Mouse (Mus musculus) neural tube, embryonic 15.5 days (tissue): ENCODE results near the gene Ddx19b. TPM values are rescaled to one million over a fixed set of nuclear protein-coding genes. Genes with fewer than 3 reads are reported as not detected.
A peak's percentile ranks its signal among the peaks of the same experiment; 100 is the strongest.
"Not testable (repeated sequence)": the region's sequence is repeated elsewhere in the genome, so short reads cannot be mapped to it uniquely, and the experiment has no call there.

Experiments
- ATAC-seq: fragments of 200-750 bp; cut with Nextera tagmentation; 2 replicates; pipeline ENCODE4 v1.8.0; 2017; ENCODE audit warnings: mild to moderate bottlenecking, moderate TSS enrichment, moderate library complexity; ENCODE audit not compliant: low FRiP score
- H3K27ac ChIP-seq: fragments of 300-500 bp; sonication (generic); replicated peaks from 2 replicates; pipeline ENCODE4 v1.5.1; 2015; ENCODE audit warnings: mild to moderate bottlenecking, inconsistent platforms
- H3K27me3 ChIP-seq: fragments of 300-500 bp; sonication (generic); replicated peaks from 2 replicates; pipeline ENCODE4 v1.6.1; 2015; ENCODE audit warnings: inconsistent platforms
- H3K36me3 ChIP-seq: fragments of 300-500 bp; sonication (generic); 2 replicates; pipeline ENCODE4 v1.6.1; 2015; ENCODE audit warnings: inconsistent platforms
- H3K4me1 ChIP-seq: fragments of 300-500 bp; sonication (generic); 2 replicates; pipeline ENCODE4 v1.6.1; 2015; ENCODE audit warnings: inconsistent platforms
- H3K4me2 ChIP-seq: fragments of 300-500 bp; sonication (generic); 2 replicates; pipeline ENCODE4 v1.6.1; 2015; ENCODE audit warnings: inconsistent platforms, mild to moderate bottlenecking, moderate library complexity
- H3K4me3 ChIP-seq: fragments of 300-500 bp; sonication (generic); replicated peaks from 2 replicates; pipeline ENCODE4 v1.5.1; 2015; ENCODE audit warnings: mild to moderate bottlenecking, inconsistent platforms
- H3K9ac ChIP-seq: fragments of 300-500 bp; sonication (generic); replicated peaks from 2 replicates; pipeline ENCODE4 v1.6.1; 2015; ENCODE audit warnings: mild to moderate bottlenecking, inconsistent platforms
- H3K9me3 ChIP-seq: fragments of 300-500 bp; sonication (generic); replicated peaks from 2 replicates; pipeline ENCODE4 v1.6.1; 2016; ENCODE audit warnings: inconsistent platforms
- WGBS: fragments of 180-500 bp; shearing (Covaris S2); methylation state at CpG from one replicate; pipeline ENCODE4 v1.1.7; 2015; ENCODE audit warnings: mixed read lengths; 5-methylcytosine and 5-hydroxymethylcytosine counted together
- polyA plus RNA-seq: library from polyadenylated mRNA; unstranded; fragments of >200 nt; fragmentation: Nextera tagmentation; extraction: Ambion mirVana; gene quantifications from 2 replicates; pipeline ENCODE4 v1.2.1, GENCODE M21; 2015

Ddx19b gene
- polyA plus RNA-seq, 1 experiment from 2014 or later = 6.0 TPM

DNA sequence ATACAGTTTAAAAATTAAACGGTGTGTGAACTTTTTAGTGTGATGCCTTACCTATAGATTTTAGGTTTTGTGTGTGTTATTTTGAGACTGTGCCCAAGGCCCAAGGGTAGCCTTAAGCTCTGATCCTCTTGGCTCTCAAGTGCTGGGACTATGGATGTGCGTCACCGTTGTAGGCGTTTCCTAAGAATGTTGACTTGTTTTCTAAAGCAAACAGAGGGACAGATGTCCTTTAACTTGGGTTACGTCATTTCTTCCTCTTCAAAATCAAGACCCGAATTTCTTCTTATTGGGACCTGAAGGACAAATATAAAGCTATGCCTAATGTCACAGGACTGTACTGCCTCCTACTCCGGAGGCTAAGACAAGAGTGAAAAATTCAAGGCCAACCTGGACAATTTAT is 1.4 kb upstream of the Ddx19b start, which contains the start of gene Aars:
Gene Aars, plus strand, starts transcription at position 229 of the 400 bp plus-strand sequence.
- Histone ChIP-seq H3K9ac (peak within 1 kb of the TSS; percentile 76), H3K27me3 (peaks cover 10% of the 10 kb centered on the region; the same call in 1 of the 2 replicates), H3K36me3 (peaks cover 13% of the 10 kb centered on the region), H3K27ac (peak within 1 kb of the TSS; percentile 85), H3K4me1 (peaks cover 30% of the 10 kb centered on the region), H3K4me2 (peak within 1 kb of the TSS; percentile 66), H3K9me3 (no peaks in the 10 kb centered on the region), H3K4me3 (peak within 1 kb of the TSS; percentile 73)
- 96% methylated on average over 7 of the region's 7 CpGs for WGBS
- ATAC-seq = no peak

- WGBS = 76% methylated on average over 6 of the region's 6 CpGs
- H3K36me3 ChIP-seq = no peaks in the 10 kb centered on the region
- no peak overlapping the region for H3K4me3 ChIP-seq
- no peak overlapping the region for H3K4me2 ChIP-seq
- peaks cover 10% of the 10 kb centered on the region; the same call in 1 of the 2 replicates for H3K27me3 ChIP-seq
- H3K4me1 ChIP-seq = peaks cover 29% of the 10 kb centered on the region
- ATAC-seq = no peak
- H3K27ac ChIP-seq = no peak overlapping the region
- no peaks in the 10 kb centered on the region for H3K9me3 ChIP-seq
- H3K9ac ChIP-seq = no peak overlapping the region
Observed at GRCm38 (mm10) chr8:111030045-111030444, 1.5 kb downstream of the Ddx19b start.

GRCm38 (mm10) chr8:111029589-111029988 is 2.0 kb downstream of the Ddx19b start:
- ATAC-seq = no peak
- H3K9me3 ChIP-seq = no peaks in the 10 kb centered on the region
- no peak overlapping the region for H3K9ac ChIP-seq
- H3K4me2 ChIP-seq = no peak overlapping the region
- H3K27me3 ChIP-seq = peaks cover 10% of the 10 kb centered on the region; the same call in 1 of the 2 replicates
- H3K4me3 ChIP-seq = no peak overlapping the region
- no peak overlapping the region for H3K27ac ChIP-seq
- peaks cover 25% of the 10 kb centered on the region for H3K4me1 ChIP-seq
- 61% methylated on average over 4 of the region's 4 CpGs for WGBS
- H3K36me3 ChIP-seq = no peaks in the 10 kb centered on the region

DNA sequence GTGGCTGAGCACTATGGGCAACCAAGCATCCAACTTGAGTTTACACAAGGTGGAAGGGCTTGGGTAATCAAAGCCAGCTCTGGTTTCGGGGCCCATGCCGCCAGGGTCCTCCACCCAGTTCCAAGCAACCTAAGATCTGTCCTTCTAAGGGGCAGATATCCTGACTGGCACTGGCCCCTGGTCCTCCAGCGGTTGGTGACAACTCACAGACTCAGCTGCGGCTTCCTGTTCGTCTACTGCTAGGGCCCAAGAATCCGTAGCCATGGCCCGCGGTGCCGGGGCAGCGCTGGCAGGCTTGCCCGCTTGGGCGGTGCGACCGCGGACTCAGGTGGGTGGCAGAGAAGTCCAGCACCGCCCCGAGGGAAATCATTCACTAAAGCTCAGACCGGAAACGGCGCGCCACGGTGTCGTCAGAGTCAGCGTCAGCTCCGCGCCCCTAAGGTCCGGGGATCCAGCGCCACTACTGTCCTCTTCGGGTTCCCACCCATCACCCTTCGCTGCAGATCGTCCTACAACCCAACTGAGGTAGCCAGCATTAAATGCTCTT is 4.1 kb downstream of the Ddx19b start:
- 0% methylated on average over 31 of the region's 31 CpGs for WGBS
- ATAC-seq = peak; percentile 91
- no peaks in the 10 kb centered on the region for H3K36me3 ChIP-seq
- no peaks in the 10 kb centered on the region for H3K9me3 ChIP-seq
- peaks cover 10% of the 10 kb centered on the region; the same call in 1 of the 2 replicates for H3K27me3 ChIP-seq
- H3K4me1 ChIP-seq = peaks cover 15% of the 10 kb centered on the region; the same call in 1 of the 2 replicates
- peak overlapping the region; percentile 63 for H3K9ac ChIP-seq
- peak overlapping the region; percentile 84 for H3K4me2 ChIP-seq
- peak overlapping the region; percentile 79 for H3K27ac ChIP-seq
- peak overlapping the region; percentile 53 for H3K4me3 ChIP-seq

GRCm38 (mm10) chr8:111026609-111027008 is 4.9 kb downstream of the Ddx19b start:
- H3K4me1 ChIP-seq = peaks cover 15% of the 10 kb centered on the region; the same call in 1 of the 2 replicates
- not testable (repeated sequence) for H3K4me3 ChIP-seq, H3K9me3 ChIP-seq, H3K36me3 ChIP-seq, ATAC-seq, H3K4me2 ChIP-seq, H3K27ac ChIP-seq, H3K27me3 ChIP-seq, H3K9ac ChIP-seq
- 80% methylated on average over 2 of the region's 2 CpGs for WGBS

DNA sequence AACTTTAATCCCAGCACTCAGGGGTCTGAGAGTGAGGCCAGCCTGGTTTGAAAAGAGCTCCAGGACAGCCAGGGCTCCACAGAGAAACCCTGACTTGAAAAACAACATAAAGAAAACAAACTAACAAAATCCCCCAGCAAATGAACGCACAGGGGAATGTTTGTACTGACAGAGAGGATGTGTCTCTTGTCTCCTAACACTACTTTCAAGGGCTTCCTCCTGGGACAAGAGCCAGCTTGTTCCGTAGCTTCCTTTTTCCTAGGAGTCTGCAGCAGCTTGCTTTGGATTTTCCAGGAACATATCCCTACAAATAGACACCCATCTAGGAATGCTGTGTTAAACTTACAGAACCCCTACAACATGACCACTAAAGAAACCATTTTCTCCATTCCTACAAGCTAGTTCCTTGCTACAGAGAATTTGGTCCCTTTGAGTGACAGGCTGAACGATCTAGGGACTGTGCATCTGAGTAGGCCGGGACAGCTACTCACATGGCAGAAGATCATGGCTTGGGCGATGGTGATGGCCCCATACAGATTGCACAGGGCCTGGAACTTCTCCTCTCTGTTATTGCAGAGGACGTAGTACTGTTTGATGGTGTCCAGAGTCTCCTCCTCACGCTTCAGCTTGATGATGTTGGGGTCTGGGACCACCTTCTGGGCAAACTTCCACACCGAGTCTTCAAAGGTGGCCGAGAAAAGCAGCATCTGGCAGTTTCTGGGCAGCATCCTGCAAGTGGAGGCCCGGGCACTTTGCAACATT is 21.1 kb downstream of the Ddx19b start:
- not testable (repeated sequence) for H3K9me3 ChIP-seq, H3K4me2 ChIP-seq, H3K4me1 ChIP-seq, H3K27ac ChIP-seq, H3K9ac ChIP-seq, ATAC-seq, H3K4me3 ChIP-seq, H3K27me3 ChIP-seq
- peaks cover 58% of the 10 kb centered on the region for H3K36me3 ChIP-seq
- WGBS = 88% methylated on average over 9 of the region's 10 CpGs

DNA sequence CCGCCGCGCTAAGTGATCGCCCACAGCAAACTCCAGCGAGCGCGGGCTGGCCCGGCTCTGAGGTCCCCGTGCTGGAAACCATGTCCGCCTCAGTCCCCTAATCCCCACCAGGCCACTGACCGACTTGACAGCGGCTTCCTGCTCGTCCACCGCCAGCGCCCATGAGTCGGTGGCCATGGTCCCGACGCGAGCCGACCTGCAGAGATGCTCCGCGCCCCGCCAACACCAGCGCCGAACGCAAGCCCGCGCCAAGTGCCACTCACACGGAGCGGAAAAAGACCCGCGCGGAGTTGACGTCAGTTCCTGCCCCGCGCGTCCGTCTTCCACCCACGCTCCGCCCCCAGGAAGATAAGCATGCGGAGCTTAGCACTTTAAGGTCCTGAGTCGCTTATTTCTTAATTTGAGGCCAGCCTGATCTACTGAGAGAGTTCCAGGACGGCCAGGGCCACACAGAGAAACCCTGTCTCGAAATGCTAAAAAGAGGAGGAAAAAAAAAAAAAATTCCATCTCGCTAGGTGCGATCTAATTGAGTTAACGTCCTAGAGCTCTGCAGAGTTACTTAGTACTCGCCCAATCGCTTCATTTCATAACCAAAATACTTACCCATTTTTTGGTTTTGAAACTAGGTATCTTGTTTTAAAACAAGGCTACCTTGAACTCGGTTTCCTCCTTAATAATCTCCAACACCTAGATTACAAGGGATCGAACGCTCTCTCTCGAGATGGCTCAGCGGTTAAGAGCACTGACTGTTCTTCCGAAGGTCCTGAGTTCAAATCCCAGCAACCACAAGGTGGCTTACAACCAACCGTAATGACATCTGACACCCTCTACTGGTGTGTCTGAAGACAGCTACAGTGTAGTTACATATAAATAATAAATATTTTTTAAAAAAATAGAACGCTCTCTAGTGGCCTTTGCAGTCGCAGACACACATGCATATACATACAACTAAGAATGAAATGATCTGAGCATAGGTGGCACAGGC is 33.7 kb downstream of the Ddx19b start, which contains the start of gene Ddx19a:
Gene Ddx19a, minus strand, starts transcription at position 254 of the 985 bp plus-strand sequence.
- Histone ChIP-seq H3K4me1 (peaks cover 15% of the 10 kb centered on the region), H3K9me3 (no peaks in the 10 kb centered on the region), H3K27me3 (no peaks in the 10 kb centered on the region), H3K9ac (peak within 1 kb of the TSS; percentile 88), H3K4me3 (peak within 1 kb of the TSS; percentile 99), H3K4me2 (peak within 1 kb of the TSS; percentile 81), H3K36me3 (peaks cover 13% of the 10 kb centered on the region), H3K27ac (peak within 1 kb of the TSS; percentile 85)
- peak; percentile 98 for ATAC-seq
- 3% methylated on average over 58 of the region's 58 CpGs for WGBS

GRCm38 (mm10) chr8:110996641-110997430 is 34.7 kb downstream of the Ddx19b start:
- ATAC-seq = no peak
- Histone ChIP-seq H3K36me3 (peaks cover 21% of the 10 kb centered on the region), H3K9ac (peak overlapping the region; percentile 88), H3K4me1 (peaks cover 15% of the 10 kb centered on the region), H3K4me2 (peak overlapping the region; percentile 81), H3K27me3 (no peaks in the 10 kb centered on the region), H3K27ac (peak overlapping the region; percentile 85), H3K9me3 (no peaks in the 10 kb centered on the region), H3K4me3 (peak overlapping the region; percentile 99)
- 36% methylated on average over 16 of the region's 16 CpGs for WGBS

GRCm38 (mm10) chr8:110990017-110990416 is 41.5 kb downstream of the Ddx19b start:
- no peaks in the 10 kb centered on the region for H3K4me1 ChIP-seq
- H3K36me3 ChIP-seq = peaks cover 78% of the 10 kb centered on the region
- ATAC-seq = no peak
- no peaks in the 10 kb centered on the region for H3K27me3 ChIP-seq
- WGBS = 94% methylated on average over 9 of the region's 9 CpGs
- no peak overlapping the region for H3K4me3 ChIP-seq
- no peak overlapping the region for H3K9ac ChIP-seq
- no peak overlapping the region for H3K4me2 ChIP-seq
- no peak overlapping the region for H3K27ac ChIP-seq
- H3K9me3 ChIP-seq = no peaks in the 10 kb centered on the region

DNA sequence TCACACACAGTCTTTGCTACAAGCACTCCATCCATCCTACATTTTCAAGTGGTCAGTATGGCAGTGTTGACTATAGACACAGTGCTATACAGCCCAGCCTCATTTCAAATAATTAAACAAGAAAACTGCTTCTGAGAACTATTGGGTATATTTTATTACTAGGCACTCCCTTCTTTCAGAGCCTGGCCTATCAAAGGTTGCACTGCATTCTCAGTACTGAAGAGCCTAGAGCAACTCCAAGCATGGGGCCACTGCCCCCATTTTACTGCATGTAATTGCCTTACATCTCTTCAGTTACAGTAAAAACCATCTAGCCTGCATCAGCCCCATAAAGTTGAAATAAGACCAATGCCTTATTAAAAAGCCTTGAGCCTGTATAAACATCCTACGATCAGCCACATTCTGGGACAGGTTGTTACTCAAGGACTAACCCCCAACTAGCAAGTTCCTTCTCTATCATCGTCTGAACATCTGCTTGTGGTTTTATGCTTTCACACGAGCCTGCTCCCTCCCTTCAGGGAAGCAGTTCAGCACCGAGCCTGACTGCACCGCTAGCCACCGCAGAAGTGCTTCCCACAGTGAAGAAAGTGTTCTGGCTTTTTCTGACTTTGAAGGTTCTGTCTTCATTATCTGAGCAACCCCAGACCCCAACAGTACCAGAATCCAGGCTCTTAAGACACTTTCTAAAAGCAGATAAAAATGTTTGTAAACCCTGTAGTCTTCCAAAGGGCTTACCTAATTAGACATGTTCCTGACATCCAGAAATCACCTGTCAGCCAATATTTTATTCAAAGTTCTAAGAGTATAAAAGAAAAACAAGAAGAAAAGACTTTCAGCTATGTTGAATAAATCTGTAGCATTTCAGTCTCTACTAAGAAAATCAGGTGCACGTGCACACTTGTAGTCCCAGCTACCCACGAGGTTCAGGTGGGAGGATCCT is 43.5 kb downstream of the Ddx19b start:
- no peak for ATAC-seq
- no peaks in the 10 kb centered on the region for H3K9me3 ChIP-seq
- H3K4me1 ChIP-seq = no peaks in the 10 kb centered on the region
- H3K27ac ChIP-seq = no peak overlapping the region
- H3K9ac ChIP-seq = no peak overlapping the region
- peaks cover 88% of the 10 kb centered on the region for H3K36me3 ChIP-seq
- WGBS = 85% methylated on average over 8 of the region's 8 CpGs
- H3K4me2 ChIP-seq = no peak overlapping the region
- no peaks in the 10 kb centered on the region for H3K27me3 ChIP-seq
- H3K4me3 ChIP-seq = no peak overlapping the region
